Mouse (Mus musculus): ENCODE data around the gene Mthfd1.

DNA sequence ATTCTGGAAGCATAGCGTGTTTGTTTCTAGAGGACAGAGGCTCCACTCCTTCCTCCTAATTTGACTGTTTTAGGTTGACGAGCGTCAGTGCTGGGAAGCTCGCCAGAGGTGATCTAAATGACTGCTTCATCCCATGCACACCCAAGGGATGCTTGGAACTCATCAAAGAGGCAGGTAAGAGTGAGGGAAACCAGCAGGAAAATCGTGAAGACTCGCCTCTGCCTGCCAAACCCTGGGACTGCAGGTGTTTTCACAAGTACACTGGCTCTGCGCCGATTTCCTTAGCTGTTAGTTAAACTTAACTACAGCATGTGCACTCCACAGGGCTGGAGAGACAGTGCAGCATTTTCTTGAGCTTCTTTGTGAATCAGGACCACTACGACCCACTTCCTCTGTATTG is 25.5 kb downstream of the Mthfd1 start:
- TF ChIP-seq JUND (IDR thresholded peaks at IDR 0.05; ENCODE audit: low read depth, low read length) (no peak), ZC3H11A (IDR thresholded peaks at IDR 0.05; ENCODE audit: low read depth, low read length) (no peak)

Measured in MEL (cell line).